Mouse (Mus musculus) heart, adult 2 months (tissue): Measurements from ENCODE around the gene Hormad1.

Experiments used
- CTCF ChIP-seq: fragments of 200-600 bp; IDR thresholded peaks from 2 replicates; pipeline ENCODE4 v1.8.1; 2022; ENCODE audit warnings: antibody characterized with exemption, mild to moderate bottlenecking, moderate library complexity
- POLR2A ChIP-seq: fragments of 200-500 bp; IDR thresholded peaks from 2 replicates; pipeline ENCODE4 v1.6.1; 2011; ENCODE audit warnings: mild to moderate bottlenecking, low read depth, low read length, control low read depth; ENCODE audit not compliant: insufficient read depth

- TF ChIP-seq CTCF (no peak), POLR2A (no peak)
Observed at GRCm38 (mm10) chr3:95516614-95517041, 42.8 kb upstream of the Hormad1 start.
